In the genomic region with DNA sequence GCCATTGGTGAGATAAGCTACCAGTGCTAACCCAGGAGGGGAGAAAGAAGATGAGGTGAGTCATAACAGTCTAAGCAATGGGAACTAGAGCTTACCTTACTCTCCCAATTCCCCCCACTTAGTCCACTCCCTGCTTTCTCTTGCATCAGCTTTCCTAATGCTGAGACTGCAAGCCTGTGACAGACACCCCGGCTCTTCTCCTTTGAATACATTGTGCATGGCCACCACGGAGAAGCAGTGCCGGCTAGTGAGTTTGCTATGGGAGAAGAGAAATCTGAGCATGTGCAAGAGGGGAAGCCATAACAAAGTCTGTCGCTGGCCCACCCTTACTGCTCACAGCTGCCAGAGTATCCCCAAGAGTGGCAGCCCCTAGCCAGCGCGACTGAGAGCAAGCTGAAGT, we compare ENCODE assay signal across 13 mouse cellular contexts. TPM values are rescaled to one million over a fixed set of nuclear protein-coding genes. Genes with fewer than 3 reads are reported as not detected.
DNase-seq lines count a peak whose midpoint lies in the region; ATAC-seq and TF ChIP-seq lines count a peak whose summit lies in the region.
"Had no signal": no experiment of that assay in that cellular context is flagged by ENCODE, and none has a peak within 500 bp of the region (broad histone marks: within the 10 kb centered on the region; RNA-seq: fewer than 3 reads in every experiment).

No protein-coding gene starts in this region.

- no peak for TF ChIP-seq CTCF in midbrain, postnatal 0 days (IDR thresholded peaks at IDR 0.05)
- TF ChIP-seq CTCF in cerebellum, adult 2 months (IDR thresholded peaks at IDR 0.05; ENCODE audit: borderline replicate concordance, insufficient read depth, low read depth, low read length) = no peak
- TF ChIP-seq CTCF in thymus, adult 2 months (IDR thresholded peaks at IDR 0.05; ENCODE audit: borderline replicate concordance, control insufficient read depth, extremely low read depth, insufficient read depth, low read length, poor library complexity) = no peak

- no peak for ATAC-seq in heart, embryonic 12.5 days (ENCODE audit: insufficient number of reproducible peaks, low FRiP score)
- ATAC-seq in embryonic facial prominence, embryonic 14.5 days (ENCODE audit: low read depth) = no peak; the same call in 1 of the 2 replicates
- ATAC-seq in midbrain, postnatal 0 days (ENCODE audit: low FRiP score) = no peak

- H3K4me3 ChIP-seq in heart, embryonic 10.5 days = 0 out of 2 replicates have a peak overlapping the region, but pooled peaks have one; percentile 17
- no peak overlapping the region for H3K4me3 ChIP-seq in heart, embryonic 12.5 days
- H3K4me3 ChIP-seq in embryonic facial prominence, embryonic 14.5 days (ENCODE audit: low read depth, low read length) = no peak overlapping the region
- no peak overlapping the region for H3K4me3 ChIP-seq in limb, embryonic 10.5 days
- no peak overlapping the region for H3K4me3 ChIP-seq in midbrain, postnatal 0 days (ENCODE audit: low read depth, low read length)
- H3K4me3 ChIP-seq in cerebellum, adult 2 months (replicated peaks; ENCODE audit: insufficient read depth, low read depth, low read length) = no peak overlapping the region
- no peak overlapping the region for H3K4me3 ChIP-seq in thymus, adult 2 months (ENCODE audit: control insufficient read depth, insufficient read depth, low read length)

- no peak overlapping the region; the same call in 1 of the 2 replicates for H3K4me2 ChIP-seq in heart, embryonic 12.5 days
- 0 out of 2 replicates have a peak overlapping the region, but pooled peaks have one; percentile 7 for H3K4me2 ChIP-seq in embryonic facial prominence, embryonic 14.5 days (ENCODE audit: low read depth, low read length)
- H3K4me2 ChIP-seq in midbrain, postnatal 0 days (ENCODE audit: low read depth, low read length, poor library complexity, severe bottlenecking) = no peak overlapping the region

- H3K4me1 ChIP-seq in heart, embryonic 10.5 days = peaks cover 15% of the 10 kb centered on the region; the same call in 1 of the 2 replicates
- H3K4me1 ChIP-seq in heart, embryonic 12.5 days (replicated peaks) = peaks cover 18% of the 10 kb centered on the region; the same call in 1 of the 2 replicates
- H3K4me1 ChIP-seq in embryonic facial prominence, embryonic 14.5 days (ENCODE audit: control insufficient read depth, insufficient read depth, low read length) = peaks cover 22% of the 10 kb centered on the region
- H3K4me1 ChIP-seq in limb, embryonic 10.5 days = peaks cover 41% of the 10 kb centered on the region
- peaks cover 3% of the 10 kb centered on the region; the same call in 1 of the 2 replicates for H3K4me1 ChIP-seq in midbrain, postnatal 0 days (ENCODE audit: insufficient read depth, low read length)
- H3K4me1 ChIP-seq in cerebellum, adult 2 months (ENCODE audit: control insufficient read depth, insufficient read depth, low read length) = no peaks in the 10 kb centered on the region
- H3K4me1 ChIP-seq in thymus, adult 2 months (replicated peaks; ENCODE audit: control insufficient read depth, insufficient read depth, low read length) = no peaks in the 10 kb centered on the region

- TF ChIP-seq POLR2A in cerebellum, adult 2 months (IDR thresholded peaks at IDR 0.05; ENCODE audit: borderline replicate concordance, insufficient read depth, low read length) = no peak
- TF ChIP-seq POLR2A in thymus, adult 2 months (IDR thresholded peaks at IDR 0.05; ENCODE audit: control insufficient read depth, extremely low read depth, insufficient read depth, low read length, poor library complexity) = no peak

- DNase-seq in heart, embryonic 10.5 days (ENCODE audit: low spot score) = no peak
- peak; percentile 26 for DNase-seq in embryonic facial prominence, embryonic 14.5 days (ENCODE audit: low spot score)
- no peak for DNase-seq in limb, embryonic 10.5 days (ENCODE audit: low spot score)
- no peak for DNase-seq in midbrain, postnatal 0 days (ENCODE audit: low spot score)
- DNase-seq in cerebellum, adult 2 months = no peak
- no peak for DNase-seq in lung, postnatal 4 days
- no peak for DNase-seq in thymus, adult 2 months
- DNase-seq: cerebellum, adult 18-20 months; gastrocnemius, postnatal 36 days; kidney, adult 18-20 months; lung, postnatal 36 days had no signal

- peaks cover 58% of the 10 kb centered on the region for H3K27me3 ChIP-seq in heart, embryonic 10.5 days (ENCODE audit: insufficient read depth, poor library complexity, severe bottlenecking)
- H3K27me3 ChIP-seq in heart, embryonic 12.5 days (replicated peaks) = peaks cover 37% of the 10 kb centered on the region
- no peaks in the 10 kb centered on the region for H3K27me3 ChIP-seq in embryonic facial prominence, embryonic 14.5 days (replicated peaks; ENCODE audit: control insufficient read depth, insufficient read depth, low read length)
- no peaks in the 10 kb centered on the region for H3K27me3 ChIP-seq in limb, embryonic 10.5 days (ENCODE audit: low read depth, poor library complexity, severe bottlenecking)
- no peaks in the 10 kb centered on the region for H3K27me3 ChIP-seq in midbrain, postnatal 0 days (ENCODE audit: insufficient read depth, low read length)
- no peaks in the 10 kb centered on the region for H3K27me3 ChIP-seq in cerebellum, adult 2 months (ENCODE audit: control insufficient read depth, insufficient read depth, low read length)
- H3K27me3 ChIP-seq in thymus, adult 2 months (ENCODE audit: control insufficient read depth, insufficient read depth, low read length) = no peaks in the 10 kb centered on the region

- WGBS in heart, embryonic 10.5 days = 14% methylated on average over 6 of the region's 6 CpGs
- WGBS in heart, embryonic 12.5 days = 10% methylated on average over 6 of the region's 6 CpGs
- 14% methylated on average over 6 of the region's 6 CpGs for WGBS in embryonic facial prominence, embryonic 14.5 days
- 18% methylated on average over 6 of the region's 6 CpGs for WGBS in limb, embryonic 10.5 days
- 10% methylated on average over 6 of the region's 6 CpGs for WGBS in midbrain, postnatal 0 days
- 16% methylated on average over 6 of the region's 6 CpGs for WGBS in cerebellum, adult 2 months
- 54% methylated on average over 6 of the region's 6 CpGs for WGBS in thymus, adult 2 months

- H3K9ac ChIP-seq in heart, embryonic 12.5 days = no peak overlapping the region
- peak overlapping the region; percentile 23; the same call in 1 of the 2 replicates for H3K9ac ChIP-seq in embryonic facial prominence, embryonic 14.5 days (ENCODE audit: low read depth, low read length)
- H3K9ac ChIP-seq in midbrain, postnatal 0 days (replicated peaks; ENCODE audit: low read length, poor library complexity, severe bottlenecking) = no peak overlapping the region
- H3K9ac ChIP-seq: liver, embryonic 14.5 days had no signal

- H3K36me3 ChIP-seq in heart, embryonic 10.5 days = no peaks in the 10 kb centered on the region
- no peaks in the 10 kb centered on the region for H3K36me3 ChIP-seq in heart, embryonic 12.5 days
- H3K36me3 ChIP-seq in embryonic facial prominence, embryonic 14.5 days (ENCODE audit: control insufficient read depth, insufficient read depth, low read length) = no peaks in the 10 kb centered on the region
- H3K36me3 ChIP-seq in limb, embryonic 10.5 days = no peaks in the 10 kb centered on the region
- no peaks in the 10 kb centered on the region for H3K36me3 ChIP-seq in midbrain, postnatal 0 days (ENCODE audit: insufficient read depth, low read length)
- H3K36me3 ChIP-seq in thymus, adult 2 months (ENCODE audit: control insufficient read depth, insufficient read depth, low read length) = no peaks in the 10 kb centered on the region

- no peak overlapping the region for H3K27ac ChIP-seq in heart, embryonic 10.5 days
- H3K27ac ChIP-seq in heart, embryonic 12.5 days (ENCODE audit: poor library complexity, severe bottlenecking) = no peak overlapping the region
- no peak overlapping the region; the same call in 1 of the 2 replicates for H3K27ac ChIP-seq in embryonic facial prominence, embryonic 14.5 days (replicated peaks; ENCODE audit: low read depth, low read length)
- H3K27ac ChIP-seq in limb, embryonic 10.5 days = peak overlapping the region; percentile 21; the same call in 1 of the 2 replicates
- peak overlapping the region; percentile 26; the same call in 1 of the 2 replicates for H3K27ac ChIP-seq in midbrain, postnatal 0 days (ENCODE audit: low read depth, low read length)
- no peak overlapping the region for H3K27ac ChIP-seq in cerebellum, adult 2 months (ENCODE audit: insufficient read depth, low read length)
- H3K27ac ChIP-seq in thymus, adult 2 months (ENCODE audit: control insufficient read depth, insufficient read depth, low read length) = no peak overlapping the region
- H3K27ac ChIP-seq: liver, embryonic 14.5 days had no signal

- H3K9me3 ChIP-seq in heart, embryonic 10.5 days = no peaks in the 10 kb centered on the region
- peaks cover 5% of the 10 kb centered on the region for H3K9me3 ChIP-seq in heart, embryonic 12.5 days (replicated peaks)
- H3K9me3 ChIP-seq in embryonic facial prominence, embryonic 14.5 days (ENCODE audit: control insufficient read depth, low read length) = 0 out of 2 replicates have a peak, but pooled peaks cover 7% of the 10 kb centered on the region
- H3K9me3 ChIP-seq in limb, embryonic 10.5 days (replicated peaks) = no peaks in the 10 kb centered on the region
- H3K9me3 ChIP-seq in midbrain, postnatal 0 days (ENCODE audit: low read length) = no peaks in the 10 kb centered on the region

RNA-seq across cellular contexts. Expression of gene Trim62, which starts 5.9 kb away (rescaled TPM):
- polyA plus RNA-seq in heart, embryonic 10.5 days (2016; fragmentation: Nextera tagmentation; extraction: Ambion mirVana) = 4.1 and 6.5 TPM in 2 replicates
- 5.0 and 6.1 TPM in 2 replicates for polyA plus RNA-seq in heart, embryonic 12.5 days (2016; fragmentation: Nextera tagmentation; extraction: Ambion mirVana)
- polyA plus RNA-seq in embryonic facial prominence, embryonic 14.5 days (2014; fragmentation: Nextera tagmentation; extraction: Ambion mirVana) = 8.8 and 9.2 TPM in 2 replicates
- polyA plus RNA-seq in limb, embryonic 10.5 days (2016; fragmentation: Nextera tagmentation; extraction: Ambion mirVana) = 6.4 and 8.2 TPM in 2 replicates
- total RNA-seq in midbrain, postnatal 0 days (2014; rRNA removed) = 22.3 and 25.2 TPM in 2 replicates
- polyA plus RNA-seq in midbrain, postnatal 0 days (2015; fragmentation: Nextera tagmentation; extraction: Ambion mirVana) = 25.9 and 26.8 TPM in 2 replicates
- 107 and 129 TPM in 2 replicates for polyA plus RNA-seq in cerebellum, adult 2 months (2012; rRNA removed)
- polyA plus RNA-seq in thymus, adult 2 months (2012; rRNA removed) = 7.3 and 10.0 TPM in 2 replicates

Comparison
In these comparisons a context has a peak if more than half of its experiments do, and no peak if none do; other contexts are left out.
1. H3K27ac ChIP-seq: peak in limb, embryonic 10.5 days (single experiment) and midbrain, postnatal 0 days (single experiment); none in heart, embryonic 10.5 days (single experiment), heart, embryonic 12.5 days (single experiment), embryonic facial prominence, embryonic 14.5 days (single experiment), cerebellum, adult 2 months (single experiment) and thymus, adult 2 months (single experiment).